Mouse (Mus musculus): ENCODE data around the gene Trpm8. TPM values are rescaled to one million over a fixed set of nuclear protein-coding genes. Genes with fewer than 3 reads are reported as not detected.

Trpm8 gene
- polyA plus RNA-seq, 1 experiment from 2014 or later = not detected

GRCm38 (mm10) chr1:88260114-88260513, 17.3 kb upstream of the Trpm8 start:
- no peaks in the 10 kb centered on the region for H3K27me3 ChIP-seq
- no peak overlapping the region for H3K27ac ChIP-seq
- H3K4me2 ChIP-seq (replicated peaks) = no peak overlapping the region
- peaks cover 51% of the 10 kb centered on the region for H3K9me3 ChIP-seq
- no peak overlapping the region for H3K9ac ChIP-seq
- 81% methylated on average over 6 of the region's 6 CpGs for WGBS
- H3K4me3 ChIP-seq = no peak overlapping the region
- H3K36me3 ChIP-seq = peaks cover 59% of the 10 kb centered on the region
- 0 out of 2 replicates have a peak, but pooled peaks have one; percentile 8 for ATAC-seq (ENCODE audit: insufficient number of reproducible peaks, insufficient read depth, low FRiP score, low TSS enrichment)
- no peaks in the 10 kb centered on the region for H3K4me1 ChIP-seq

GRCm38 (mm10) chr1:88260604-88261377, 16.7 kb upstream of the Trpm8 start:
- Histone ChIP-seq H3K36me3 (peaks cover 66% of the 10 kb centered on the region), H3K27me3 (no peaks in the 10 kb centered on the region), H3K4me1 (no peaks in the 10 kb centered on the region), H3K4me3 (no peak overlapping the region), H3K9ac (no peak overlapping the region), H3K9me3 (peaks cover 50% of the 10 kb centered on the region), H3K4me2 (replicated peaks) (no peak overlapping the region), H3K27ac (no peak overlapping the region)
- ATAC-seq (ENCODE audit: insufficient number of reproducible peaks, insufficient read depth, low FRiP score, low TSS enrichment) = no peak
- WGBS = 85% methylated on average over 10 of the region's 10 CpGs

GRCm38 (mm10) chr1:88261706-88262105, 15.8 kb upstream of the Trpm8 start:
- Histone ChIP-seq H3K4me2 (replicated peaks) (no peak overlapping the region), H3K27ac (no peak overlapping the region), H3K4me1 (no peaks in the 10 kb centered on the region), H3K9me3 (peaks cover 42% of the 10 kb centered on the region), H3K36me3 (peaks cover 75% of the 10 kb centered on the region), H3K27me3 (no peaks in the 10 kb centered on the region), H3K4me3 (no peak overlapping the region), H3K9ac (no peak overlapping the region)
- whole genome bisulfite sequencing = 88% methylated on average over 7 of the region's 7 CpGs
- ATAC-seq (ENCODE audit: insufficient number of reproducible peaks, insufficient read depth, low FRiP score, low TSS enrichment) = no peak

- WGBS = 83% methylated on average over 4 of the region's 4 CpGs
- H3K9ac ChIP-seq = no peak overlapping the region
- H3K4me2 ChIP-seq (replicated peaks) = no peak overlapping the region
- H3K4me1 ChIP-seq = no peaks in the 10 kb centered on the region
- no peaks in the 10 kb centered on the region for H3K27me3 ChIP-seq
- H3K4me3 ChIP-seq = no peak overlapping the region
- peaks cover 37% of the 10 kb centered on the region for H3K9me3 ChIP-seq
- no peak for ATAC-seq (ENCODE audit: insufficient number of reproducible peaks, insufficient read depth, low FRiP score, low TSS enrichment)
- H3K36me3 ChIP-seq = peaks cover 81% of the 10 kb centered on the region
- no peak overlapping the region for H3K27ac ChIP-seq
These were observed 15.2 kb upstream of the Trpm8 start for GRCm38 (mm10) chr1:88262255-88262654.

- H3K4me1 ChIP-seq = no peaks in the 10 kb centered on the region
- H3K27me3 ChIP-seq = no peaks in the 10 kb centered on the region
- peaks cover 88% of the 10 kb centered on the region for H3K36me3 ChIP-seq
- ATAC-seq (ENCODE audit: insufficient number of reproducible peaks, insufficient read depth, low FRiP score, low TSS enrichment) = no peak
- H3K27ac ChIP-seq = no peak overlapping the region
- WGBS = 75% methylated on average over 6 of the region's 6 CpGs
- no peak overlapping the region for H3K9ac ChIP-seq
- no peak overlapping the region for H3K4me3 ChIP-seq
- peaks cover 29% of the 10 kb centered on the region for H3K9me3 ChIP-seq
- H3K4me2 ChIP-seq (replicated peaks) = no peak overlapping the region
These were observed 14.5 kb upstream of the Trpm8 start for GRCm38 (mm10) chr1:88262961-88263360.

- 89% methylated on average over 5 of the region's 5 CpGs for WGBS
- Histone ChIP-seq H3K4me2 (replicated peaks) (no peak overlapping the region), H3K27ac (no peak overlapping the region), H3K36me3 (peaks cover 96% of the 10 kb centered on the region), H3K9me3 (peaks cover 24% of the 10 kb centered on the region; the same call in 1 of the 2 replicates), H3K9ac (no peak overlapping the region), H3K4me1 (no peaks in the 10 kb centered on the region), H3K27me3 (no peaks in the 10 kb centered on the region), H3K4me3 (no peak overlapping the region)
- no peak for ATAC-seq (ENCODE audit: insufficient number of reproducible peaks, insufficient read depth, low FRiP score, low TSS enrichment)
These were observed 13.7 kb upstream of the Trpm8 start for GRCm38 (mm10) chr1:88263778-88264177.

GRCm38 (mm10) chr1:88264237-88264868, 13.1 kb upstream of the Trpm8 start:
- no peaks in the 10 kb centered on the region for H3K4me1 ChIP-seq
- WGBS = 88% methylated on average over 7 of the region's 7 CpGs
- peaks cover 100% of the 10 kb centered on the region for H3K36me3 ChIP-seq
- no peak overlapping the region for H3K9ac ChIP-seq
- no peaks in the 10 kb centered on the region for H3K27me3 ChIP-seq
- peaks cover 24% of the 10 kb centered on the region; the same call in 1 of the 2 replicates for H3K9me3 ChIP-seq
- H3K4me2 ChIP-seq (replicated peaks) = no peak overlapping the region
- H3K27ac ChIP-seq = no peak overlapping the region
- no peak overlapping the region for H3K4me3 ChIP-seq
- ATAC-seq (ENCODE audit: insufficient number of reproducible peaks, insufficient read depth, low FRiP score, low TSS enrichment) = no peak

- WGBS = 80% methylated on average over 4 of the region's 4 CpGs
- Histone ChIP-seq H3K27me3 (no peaks in the 10 kb centered on the region), H3K4me3 (no peak overlapping the region), H3K4me2 (replicated peaks) (no peak overlapping the region), H3K4me1 (no peaks in the 10 kb centered on the region), H3K36me3 (peaks cover 100% of the 10 kb centered on the region), H3K27ac (no peak overlapping the region), H3K9me3 (peaks cover 22% of the 10 kb centered on the region; the same call in 1 of the 2 replicates), H3K9ac (no peak overlapping the region)
- no peak for ATAC-seq (ENCODE audit: insufficient number of reproducible peaks, insufficient read depth, low FRiP score, low TSS enrichment)
These were observed 12.6 kb upstream of the Trpm8 start for GRCm38 (mm10) chr1:88264869-88265240.

GRCm38 (mm10) chr1:88266123-88266522, 11.3 kb upstream of the Trpm8 start:
- ATAC-seq (ENCODE audit: insufficient number of reproducible peaks, insufficient read depth, low FRiP score, low TSS enrichment) = no peak
- Histone ChIP-seq H3K9me3 (0 out of 2 replicates have a peak, but pooled peaks cover 16% of the 10 kb centered on the region), H3K36me3 (peaks cover 90% of the 10 kb centered on the region), H3K4me1 (no peaks in the 10 kb centered on the region), H3K27ac (no peak overlapping the region), H3K4me2 (replicated peaks) (no peak overlapping the region), H3K27me3 (no peaks in the 10 kb centered on the region), H3K4me3 (no peak overlapping the region), H3K9ac (no peak overlapping the region)
- WGBS = 88% methylated on average over 13 of the region's 13 CpGs

- 92% methylated on average over 6 of the region's 6 CpGs for WGBS
- no peaks in the 10 kb centered on the region for H3K4me1 ChIP-seq
- H3K4me2 ChIP-seq (replicated peaks) = no peak overlapping the region
- no peak for ATAC-seq (ENCODE audit: insufficient number of reproducible peaks, insufficient read depth, low FRiP score, low TSS enrichment)
- H3K9me3 ChIP-seq = 0 out of 2 replicates have a peak, but pooled peaks cover 14% of the 10 kb centered on the region
- H3K27me3 ChIP-seq = no peaks in the 10 kb centered on the region
- peaks cover 87% of the 10 kb centered on the region for H3K36me3 ChIP-seq
- H3K9ac ChIP-seq = no peak overlapping the region
- H3K27ac ChIP-seq = no peak overlapping the region
- no peak overlapping the region for H3K4me3 ChIP-seq
These were observed 10.0 kb upstream of the Trpm8 start for GRCm38 (mm10) chr1:88267489-88267888.

- peaks cover 87% of the 10 kb centered on the region for H3K36me3 ChIP-seq
- no peaks in the 10 kb centered on the region for H3K4me1 ChIP-seq
- H3K9ac ChIP-seq = no peak overlapping the region
- no peak overlapping the region for H3K4me2 ChIP-seq (replicated peaks)
- no peaks in the 10 kb centered on the region for H3K27me3 ChIP-seq
- H3K27ac ChIP-seq = no peak overlapping the region
- H3K4me3 ChIP-seq = no peak overlapping the region
- no peak for ATAC-seq (ENCODE audit: insufficient number of reproducible peaks, insufficient read depth, low FRiP score, low TSS enrichment)
- 0 out of 2 replicates have a peak, but pooled peaks cover 14% of the 10 kb centered on the region for H3K9me3 ChIP-seq
- WGBS = 86% methylated on average over 6 of the region's 6 CpGs
These were observed 9.4 kb upstream of the Trpm8 start for GRCm38 (mm10) chr1:88268070-88268469.

All from embryonic facial prominence, embryonic 12.5 days (tissue).